Mouse (Mus musculus): ENCODE results near the gene Vwa5b1.
A peak's percentile ranks its signal among the peaks of the same experiment; 100 is the strongest.

Gene Vwa5b1

DNA sequence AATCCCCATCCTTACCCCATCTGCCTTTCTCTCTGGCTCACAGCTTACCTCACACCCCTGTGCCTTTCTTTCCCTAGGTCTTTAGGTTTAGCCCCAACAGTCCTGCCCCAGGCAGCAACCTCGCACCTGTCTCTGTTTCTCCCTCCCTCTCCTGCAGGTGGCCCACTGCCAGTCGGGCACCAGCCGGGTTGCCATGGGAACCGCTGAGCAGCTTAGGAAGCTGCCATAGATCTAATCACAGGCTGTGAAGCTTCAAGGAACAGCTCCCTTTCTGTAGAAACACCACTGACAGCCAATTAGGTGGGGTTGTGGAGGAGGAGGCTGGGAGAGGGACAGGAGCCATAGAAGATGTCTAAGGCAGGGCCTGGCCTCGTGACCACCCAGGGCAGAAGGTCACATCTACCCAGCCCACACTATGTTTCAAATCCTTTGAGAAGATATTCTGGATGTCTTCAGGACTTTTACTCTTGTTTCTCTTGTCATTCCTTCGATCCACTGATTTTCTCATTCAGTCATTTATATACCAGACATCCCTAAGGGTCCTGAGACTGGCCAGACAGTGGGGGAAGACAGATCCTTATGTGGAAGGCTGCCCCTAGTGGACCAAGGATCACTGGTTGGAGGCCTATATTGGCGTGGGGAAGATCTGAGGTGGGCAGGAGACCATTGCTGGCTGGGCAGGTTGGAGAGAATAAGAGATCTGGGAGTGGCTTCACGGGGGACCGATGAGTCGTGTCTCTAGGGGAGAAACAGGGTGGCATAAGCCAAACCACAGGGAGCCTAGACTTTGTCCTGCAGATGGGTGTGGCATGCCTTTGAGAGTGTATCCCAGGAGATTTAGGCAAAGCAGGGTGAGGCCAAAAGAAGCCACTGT lies 98.2 kb downstream of the Vwa5b1 start:
- TF ChIP-seq POU5F1 (IDR thresholded peaks at IDR 0.05; ENCODE audit: borderline replicate concordance, low read length), result no peak
- TF ChIP-seq CTCF (conservative IDR thresholded peaks at IDR 0.05; ENCODE audit: low read length), result no peak
- no peak for TF ChIP-seq NANOG (IDR thresholded peaks at IDR 0.05; ENCODE audit: borderline replicate concordance, low read length)

DNA sequence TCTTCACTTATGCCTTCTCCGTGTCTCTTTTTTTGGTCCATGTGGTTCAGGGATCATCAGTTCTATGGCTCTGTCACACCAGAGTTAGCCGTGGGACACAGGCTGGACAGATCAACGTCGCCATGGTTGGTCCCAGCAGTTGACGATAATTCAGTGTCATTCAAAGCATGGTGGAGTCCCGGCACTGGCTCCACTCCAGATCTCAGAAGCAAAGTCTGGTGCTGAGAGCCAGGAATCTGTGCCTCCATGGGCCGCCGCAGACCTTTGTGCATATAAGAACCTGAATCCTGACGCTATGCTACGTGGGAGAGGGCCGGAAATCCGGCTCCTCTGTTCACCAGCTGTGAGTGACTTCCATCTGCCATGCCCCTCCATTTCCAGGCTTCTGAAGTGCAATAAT lies 100.1 kb downstream of the Vwa5b1 start:
- Histone ChIP-seq H3K4me3 (replicated peaks; ENCODE audit: low read length) (no peak overlapping the region), H3K9me3 (ENCODE audit: low read length) (peaks cover 1% of the 10 kb centered on the region), H3K36me3 (ENCODE audit: insufficient read depth, low read length) (no peaks in the 10 kb centered on the region), H3K27me3 (ENCODE audit: insufficient read depth, low read length) (no peaks in the 10 kb centered on the region), H3K4me1 (replicated peaks; ENCODE audit: low read depth, low read length) (peaks cover 39% of the 10 kb centered on the region)
- no peak for TF ChIP-seq POU5F1 (IDR thresholded peaks at IDR 0.05; ENCODE audit: borderline replicate concordance, low read length)
- TF ChIP-seq NANOG (IDR thresholded peaks at IDR 0.05; ENCODE audit: borderline replicate concordance, low read length), result no peak
- TF ChIP-seq CTCF (conservative IDR thresholded peaks at IDR 0.05; ENCODE audit: low read length), result no peak

More for the DNA sequence above, 98.2 kb downstream of the Vwa5b1 start:
- peaks cover 28% of the 10 kb centered on the region for H3K4me1 ChIP-seq (replicated peaks; ENCODE audit: low read depth, low read length)
- 0 out of 2 replicates have a peak, but pooled peaks cover 3% of the 10 kb centered on the region for H3K27me3 ChIP-seq (ENCODE audit: insufficient read depth, low read length)
- no peak overlapping the region for H3K4me3 ChIP-seq (replicated peaks; ENCODE audit: low read length)
- no peaks in the 10 kb centered on the region for H3K36me3 ChIP-seq (ENCODE audit: insufficient read depth, low read length)
- H3K9me3 ChIP-seq (ENCODE audit: low read length), result peaks cover 8% of the 10 kb centered on the region

DNA sequence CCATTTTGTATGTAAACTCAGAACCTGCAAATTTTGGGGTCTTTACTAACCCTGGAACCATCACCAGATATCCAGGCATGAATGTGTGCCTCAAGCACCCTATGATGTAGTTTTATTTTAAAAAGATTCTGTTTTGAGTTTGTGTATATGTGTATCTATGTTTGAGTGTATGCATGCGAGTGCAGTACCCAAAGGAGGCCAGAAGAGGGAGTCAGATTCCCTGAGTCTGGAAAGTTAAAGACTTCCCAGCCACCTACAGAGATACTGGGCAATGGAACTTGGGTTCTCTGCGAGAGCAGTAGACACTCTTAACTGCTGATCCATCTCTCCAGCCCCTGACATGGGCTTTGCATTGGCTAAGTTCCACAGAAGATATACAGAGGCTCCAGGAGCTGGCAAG lies 101.8 kb downstream of the Vwa5b1 start:
- Histone ChIP-seq H3K36me3 (ENCODE audit: insufficient read depth, low read length) (no peaks in the 10 kb centered on the region), H3K4me1 (replicated peaks; ENCODE audit: low read depth, low read length) (peaks cover 39% of the 10 kb centered on the region), H3K4me3 (replicated peaks; ENCODE audit: low read length) (no peak overlapping the region), H3K9me3 (ENCODE audit: low read length) (no peaks in the 10 kb centered on the region), H3K27me3 (ENCODE audit: insufficient read depth, low read length) (no peaks in the 10 kb centered on the region)
- TF ChIP-seq NANOG (IDR thresholded peaks at IDR 0.05; ENCODE audit: borderline replicate concordance, low read length) (no peak), CTCF (conservative IDR thresholded peaks at IDR 0.05; ENCODE audit: low read length) (peak; percentile 94)

DNA sequence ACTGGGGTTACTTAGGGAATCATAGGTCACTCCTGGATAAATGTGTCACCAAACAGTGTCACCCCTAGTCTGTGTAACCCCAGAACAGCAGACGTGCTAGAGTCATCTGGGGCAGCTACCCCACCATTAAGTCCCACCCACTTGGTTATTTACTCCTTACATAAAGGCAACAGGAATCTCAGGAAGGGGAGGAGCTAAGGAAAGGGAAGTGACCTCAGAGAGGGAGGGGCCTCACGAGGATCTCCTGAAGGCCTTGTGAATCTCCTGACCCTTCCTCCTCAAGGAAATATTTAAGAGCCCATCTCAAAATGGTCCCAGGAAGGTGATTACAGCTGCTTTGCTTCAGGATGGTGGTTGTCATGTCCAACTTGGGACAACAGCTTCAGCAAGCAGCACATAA lies 103.9 kb downstream of the Vwa5b1 start:
- TF ChIP-seq POU5F1 (IDR thresholded peaks at IDR 0.05; ENCODE audit: borderline replicate concordance, low read length) (no peak), NANOG (IDR thresholded peaks at IDR 0.05; ENCODE audit: borderline replicate concordance, low read length) (no peak), CTCF (conservative IDR thresholded peaks at IDR 0.05; ENCODE audit: low read length) (no peak)

DNA sequence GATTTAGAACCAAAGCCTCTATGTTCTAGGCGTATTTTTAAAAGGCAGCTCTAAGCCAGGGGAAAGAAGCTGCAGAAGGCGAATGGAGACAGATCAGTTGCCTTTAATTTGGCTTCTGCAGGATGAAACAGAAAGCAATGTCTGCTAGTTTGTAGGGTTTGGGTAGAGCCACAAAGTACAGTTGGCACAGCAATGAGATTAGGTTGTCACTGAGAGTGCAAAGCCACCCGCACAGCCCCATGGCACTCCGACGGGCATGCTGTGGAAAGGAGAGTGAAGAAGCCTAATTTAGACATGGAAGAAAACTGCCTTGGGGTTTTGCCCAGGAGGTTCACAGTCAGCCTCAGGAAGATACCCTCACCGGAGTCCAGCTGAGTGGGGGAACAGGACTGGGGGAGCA lies 105.7 kb downstream of the Vwa5b1 start:
- Histone ChIP-seq H3K9me3 (ENCODE audit: low read length) (no peaks in the 10 kb centered on the region), H3K36me3 (ENCODE audit: insufficient read depth, low read length) (no peaks in the 10 kb centered on the region), H3K4me3 (replicated peaks; ENCODE audit: low read length) (no peak overlapping the region), H3K4me1 (replicated peaks; ENCODE audit: low read depth, low read length) (peaks cover 26% of the 10 kb centered on the region), H3K27me3 (ENCODE audit: insufficient read depth, low read length) (no peaks in the 10 kb centered on the region)
- no peak for TF ChIP-seq CTCF (conservative IDR thresholded peaks at IDR 0.05; ENCODE audit: low read length)
- no peak for TF ChIP-seq NANOG (IDR thresholded peaks at IDR 0.05; ENCODE audit: borderline replicate concordance, low read length)
- no peak for TF ChIP-seq POU5F1 (IDR thresholded peaks at IDR 0.05; ENCODE audit: borderline replicate concordance, low read length)

More for the DNA sequence above, 103.9 kb downstream of the Vwa5b1 start:
- Histone ChIP-seq H3K4me3 (replicated peaks; ENCODE audit: low read length) (peak overlapping the region; percentile 64), H3K4me1 (replicated peaks; ENCODE audit: low read depth, low read length) (peaks cover 26% of the 10 kb centered on the region), H3K27me3 (ENCODE audit: insufficient read depth, low read length) (no peaks in the 10 kb centered on the region), H3K9me3 (ENCODE audit: low read length) (no peaks in the 10 kb centered on the region), H3K36me3 (ENCODE audit: insufficient read depth, low read length) (no peaks in the 10 kb centered on the region)

DNA sequence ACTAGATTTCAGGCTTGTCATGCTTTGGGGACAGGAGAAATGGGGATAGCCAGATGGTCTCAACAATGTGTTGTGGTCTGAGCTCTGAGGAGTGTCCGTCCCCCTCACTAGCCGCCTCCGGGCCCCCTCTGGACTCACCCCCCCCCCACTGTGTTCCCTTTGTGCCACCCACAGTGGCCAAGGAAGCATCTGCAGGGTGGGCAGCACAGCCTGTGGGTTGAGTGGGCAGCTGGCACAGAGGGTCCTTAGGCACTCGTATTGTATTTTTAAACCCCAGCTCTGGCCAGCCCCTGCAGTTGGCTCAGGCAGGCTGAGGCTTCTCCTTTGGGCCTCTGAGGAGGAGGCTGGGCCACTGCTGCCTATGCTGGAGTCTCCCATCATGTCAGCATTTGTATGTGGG lies 110.0 kb downstream of the Vwa5b1 start:
- no peak for TF ChIP-seq POU5F1 (IDR thresholded peaks at IDR 0.05; ENCODE audit: borderline replicate concordance, low read length)
- Histone ChIP-seq H3K4me3 (replicated peaks; ENCODE audit: low read length) (no peak overlapping the region), H3K4me1 (replicated peaks; ENCODE audit: low read depth, low read length) (peaks cover 15% of the 10 kb centered on the region), H3K27me3 (ENCODE audit: insufficient read depth, low read length) (no peaks in the 10 kb centered on the region), H3K9me3 (ENCODE audit: low read length) (no peaks in the 10 kb centered on the region), H3K36me3 (ENCODE audit: insufficient read depth, low read length) (no peaks in the 10 kb centered on the region)

DNA sequence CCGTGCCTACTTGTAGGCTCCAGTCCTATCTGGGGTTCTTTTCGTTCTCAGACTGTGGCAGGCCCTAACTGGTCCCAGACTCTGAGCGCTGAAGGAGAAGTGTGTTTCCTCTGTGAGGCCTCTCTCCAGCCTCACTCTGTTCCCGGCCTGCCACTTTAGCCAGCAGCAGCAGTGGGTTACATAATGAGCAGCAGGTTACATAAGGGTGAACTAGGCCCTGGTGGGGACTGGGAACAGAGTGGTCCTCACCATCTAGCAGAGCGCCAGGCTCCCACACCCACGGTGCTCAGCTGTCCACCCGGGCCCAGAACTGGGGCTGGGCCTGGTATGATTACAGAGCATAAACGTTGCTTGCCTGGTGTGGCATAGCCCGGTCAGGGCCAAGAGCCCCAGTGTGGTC lies 110.9 kb downstream of the Vwa5b1 start:
- Histone ChIP-seq H3K27me3 (ENCODE audit: insufficient read depth, low read length) (no peaks in the 10 kb centered on the region), H3K36me3 (ENCODE audit: insufficient read depth, low read length) (no peaks in the 10 kb centered on the region)

DNA sequence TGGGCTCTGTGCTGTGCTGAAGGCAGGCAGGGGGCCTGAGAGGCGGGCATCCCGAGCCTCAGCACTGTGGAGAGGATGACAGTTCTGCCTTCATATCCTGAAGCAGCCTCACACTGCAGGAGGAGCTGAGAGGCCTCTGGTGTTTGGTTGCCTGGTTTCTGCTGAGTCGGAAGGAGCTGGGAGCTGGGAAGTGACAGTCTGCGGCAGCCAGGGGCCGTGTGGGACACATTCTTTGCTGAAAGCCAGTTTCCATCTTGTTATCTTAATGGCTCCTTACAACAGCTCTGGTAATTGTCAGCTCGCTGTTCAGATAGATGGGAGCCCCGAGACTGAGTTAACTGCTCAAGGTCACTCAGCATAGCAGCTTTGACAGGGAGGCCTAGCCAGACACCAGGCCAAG lies 111.9 kb downstream of the Vwa5b1 start:
- H3K4me1 ChIP-seq (replicated peaks; ENCODE audit: low read depth, low read length), result peaks cover 15% of the 10 kb centered on the region
- no peaks in the 10 kb centered on the region for H3K27me3 ChIP-seq (ENCODE audit: insufficient read depth, low read length)
- no peaks in the 10 kb centered on the region for H3K36me3 ChIP-seq (ENCODE audit: insufficient read depth, low read length)
- H3K9me3 ChIP-seq (ENCODE audit: low read length), result no peaks in the 10 kb centered on the region
- H3K4me3 ChIP-seq (replicated peaks; ENCODE audit: low read length), result no peak overlapping the region
- no peak for TF ChIP-seq POU5F1 (IDR thresholded peaks at IDR 0.05; ENCODE audit: borderline replicate concordance, low read length)
- TF ChIP-seq CTCF (conservative IDR thresholded peaks at IDR 0.05; ENCODE audit: low read length), result no peak
- TF ChIP-seq NANOG (IDR thresholded peaks at IDR 0.05; ENCODE audit: borderline replicate concordance, low read length), result no peak

More for the DNA sequence above, 110.9 kb downstream of the Vwa5b1 start:
- TF ChIP-seq POU5F1 (IDR thresholded peaks at IDR 0.05; ENCODE audit: borderline replicate concordance, low read length), result no peak
- no peak for TF ChIP-seq NANOG (IDR thresholded peaks at IDR 0.05; ENCODE audit: borderline replicate concordance, low read length)
- no peak for TF ChIP-seq CTCF (conservative IDR thresholded peaks at IDR 0.05; ENCODE audit: low read length)
- H3K4me3 ChIP-seq (replicated peaks; ENCODE audit: low read length), result no peak overlapping the region
- peaks cover 15% of the 10 kb centered on the region for H3K4me1 ChIP-seq (replicated peaks; ENCODE audit: low read depth, low read length)
- H3K9me3 ChIP-seq (ENCODE audit: low read length), result no peaks in the 10 kb centered on the region

DNA sequence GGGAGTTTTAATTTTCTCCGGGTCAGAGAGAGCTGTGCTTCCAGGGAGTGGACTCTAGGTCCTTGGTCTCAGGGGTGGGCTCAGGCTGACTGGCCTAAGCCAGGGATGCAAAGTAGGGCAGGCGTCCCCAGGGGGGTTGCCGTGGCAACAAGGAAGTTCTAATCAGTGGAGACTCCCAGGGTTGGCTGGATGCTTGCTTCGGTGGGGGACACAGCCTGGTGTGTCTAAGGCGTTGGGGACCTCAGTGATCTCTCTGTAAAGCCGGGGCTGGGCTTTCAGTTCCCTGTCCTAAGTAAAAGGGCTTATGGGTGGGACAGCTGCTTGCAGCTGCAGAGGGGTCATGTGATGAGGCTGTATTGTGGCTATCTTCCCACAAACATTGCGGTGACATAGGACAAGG lies 113.4 kb downstream of the Vwa5b1 start:
- H3K4me3 ChIP-seq (replicated peaks; ENCODE audit: low read length), result no peak overlapping the region
- H3K27me3 ChIP-seq (ENCODE audit: insufficient read depth, low read length), result 0 out of 2 replicates have a peak, but pooled peaks cover 3% of the 10 kb centered on the region
- H3K9me3 ChIP-seq (ENCODE audit: low read length), result no peaks in the 10 kb centered on the region
- TF ChIP-seq POU5F1 (IDR thresholded peaks at IDR 0.05; ENCODE audit: borderline replicate concordance, low read length), result no peak
- TF ChIP-seq CTCF (conservative IDR thresholded peaks at IDR 0.05; ENCODE audit: low read length), result no peak
- TF ChIP-seq NANOG (IDR thresholded peaks at IDR 0.05; ENCODE audit: borderline replicate concordance, low read length), result no peak
- no peaks in the 10 kb centered on the region for H3K36me3 ChIP-seq (ENCODE audit: insufficient read depth, low read length)
- H3K4me1 ChIP-seq (replicated peaks; ENCODE audit: low read depth, low read length), result peaks cover 14% of the 10 kb centered on the region
